Mouse (Mus musculus): ENCODE data around the gene Carns1. TPM values are rescaled to one million over a fixed set of nuclear protein-coding genes. Genes with fewer than 3 reads are reported as not detected.
A peak's percentile ranks its signal among the peaks of the same experiment; 100 is the strongest.

The Carns1 gene
- polyA plus RNA-seq, 1 experiment from 2014 or later, result 3.8 TPM

GRCm38 (mm10) chr19:4216041-4216685 is 40.9 kb upstream of the Carns1 start:
- H3K9me3 ChIP-seq (ENCODE audit: control insufficient read depth, low read length), result no peaks in the 10 kb centered on the region
- peaks cover 50% of the 10 kb centered on the region for H3K27me3 ChIP-seq (ENCODE audit: control insufficient read depth, insufficient read depth, low read length)
- H3K4me2 ChIP-seq (ENCODE audit: low read depth), result no peak overlapping the region
- no peaks in the 10 kb centered on the region for H3K36me3 ChIP-seq (ENCODE audit: control insufficient read depth, insufficient read depth, low read length)
- WGBS, result 15% methylated on average over 14 of the region's 14 CpGs
- no peak overlapping the region for H3K27ac ChIP-seq (ENCODE audit: low read depth, low read length)
- H3K9ac ChIP-seq (ENCODE audit: low read length), result no peak overlapping the region
- ATAC-seq (ENCODE audit: insufficient read depth, low FRiP score, low TSS enrichment), result no peak
- peak; percentile 52 for DNase-seq (ENCODE audit: low spot score)
- peaks cover 8% of the 10 kb centered on the region for H3K4me1 ChIP-seq (ENCODE audit: control insufficient read depth, insufficient read depth, low read length)
- H3K4me3 ChIP-seq (ENCODE audit: low read depth, low read length), result no peak overlapping the region

GRCm38 (mm10) chr19:4215451-4215840 is 40.2 kb upstream of the Carns1 start:
- DNase-seq (ENCODE audit: low spot score) (peak; percentile 42), ATAC-seq (ENCODE audit: insufficient read depth, low FRiP score, low TSS enrichment) (no peak)
- H3K27ac ChIP-seq (ENCODE audit: low read depth, low read length), result no peak overlapping the region
- 4% methylated on average over 16 of the region's 21 CpGs for WGBS
- peak overlapping the region; percentile 59 for H3K4me3 ChIP-seq (ENCODE audit: low read depth, low read length)
- peak overlapping the region; percentile 65 for H3K9ac ChIP-seq (ENCODE audit: low read length)
- no peaks in the 10 kb centered on the region for H3K9me3 ChIP-seq (ENCODE audit: control insufficient read depth, low read length)
- H3K4me1 ChIP-seq (ENCODE audit: control insufficient read depth, insufficient read depth, low read length), result peaks cover 8% of the 10 kb centered on the region
- H3K36me3 ChIP-seq (ENCODE audit: control insufficient read depth, insufficient read depth, low read length), result no peaks in the 10 kb centered on the region
- peak overlapping the region; percentile 97 for H3K4me2 ChIP-seq (ENCODE audit: low read depth)
- peaks cover 50% of the 10 kb centered on the region for H3K27me3 ChIP-seq (ENCODE audit: control insufficient read depth, insufficient read depth, low read length)

GRCm38 (mm10) chr19:4214771-4215450 is 39.6 kb upstream of the Carns1 start:
- H3K4me1 ChIP-seq (ENCODE audit: control insufficient read depth, insufficient read depth, low read length), result peaks cover 8% of the 10 kb centered on the region

GRCm38 (mm10) chr19:4214071-4214770 is 38.9 kb upstream of the Carns1 start, which contains the start of the genes Clcf1 and AC109138.7:
Clcf1 (plus strand) TSS chr19:4214238.
AC109138.7 (plus strand) TSS chr19:4214357.
- H3K4me1 ChIP-seq (ENCODE audit: control insufficient read depth, insufficient read depth, low read length), result peaks cover 8% of the 10 kb centered on the region
- no peaks in the 10 kb centered on the region for H3K36me3 ChIP-seq (ENCODE audit: control insufficient read depth, insufficient read depth, low read length)
- peak within 1 kb of the TSS; percentile 97 for H3K4me2 ChIP-seq (ENCODE audit: low read depth)
- ATAC-seq (ENCODE audit: insufficient read depth, low FRiP score, low TSS enrichment), result peak; percentile 50
- peak; percentile 59 for DNase-seq (ENCODE audit: low spot score)
- H3K9ac ChIP-seq (ENCODE audit: low read length), result peak within 1 kb of the TSS; percentile 65
- no peak within 1 kb of the TSS for H3K27ac ChIP-seq (ENCODE audit: low read depth, low read length)
- WGBS, result under 1% methylated on average over 49 of the region's 49 CpGs
- peaks cover 50% of the 10 kb centered on the region for H3K27me3 ChIP-seq (ENCODE audit: control insufficient read depth, insufficient read depth, low read length)
- no peaks in the 10 kb centered on the region for H3K9me3 ChIP-seq (ENCODE audit: control insufficient read depth, low read length)
- peak within 1 kb of the TSS; percentile 59 for H3K4me3 ChIP-seq (ENCODE audit: low read depth, low read length)

More at GRCm38 (mm10) chr19:4214771-4215450, 39.6 kb upstream of the Carns1 start:
- Histone ChIP-seq H3K9ac (ENCODE audit: low read length) (peak overlapping the region; percentile 65), H3K36me3 (ENCODE audit: control insufficient read depth, insufficient read depth, low read length) (no peaks in the 10 kb centered on the region), H3K9me3 (ENCODE audit: control insufficient read depth, low read length) (no peaks in the 10 kb centered on the region), H3K27me3 (ENCODE audit: control insufficient read depth, insufficient read depth, low read length) (peaks cover 50% of the 10 kb centered on the region), H3K27ac (ENCODE audit: low read depth, low read length) (no peak overlapping the region), H3K4me2 (ENCODE audit: low read depth) (peak overlapping the region; percentile 97), H3K4me3 (ENCODE audit: low read depth, low read length) (peak overlapping the region; percentile 59)
- under 1% methylated on average over 35 of the region's 81 CpGs for WGBS
- DNase-seq (ENCODE audit: low spot score) (peak; percentile 35), ATAC-seq (ENCODE audit: insufficient read depth, low FRiP score, low TSS enrichment) (0 out of 2 replicates have a peak, but pooled peaks have one; percentile 20)

- Histone ChIP-seq H3K4me3 (ENCODE audit: low read depth, low read length) (peak overlapping the region; percentile 59; the same call in 1 of the 2 replicates), H3K27me3 (ENCODE audit: control insufficient read depth, insufficient read depth, low read length) (peaks cover 52% of the 10 kb centered on the region), H3K9ac (ENCODE audit: low read length) (no peak overlapping the region), H3K9me3 (ENCODE audit: control insufficient read depth, low read length) (no peaks in the 10 kb centered on the region), H3K27ac (ENCODE audit: low read depth, low read length) (no peak overlapping the region), H3K4me2 (ENCODE audit: low read depth) (no peak overlapping the region), H3K36me3 (ENCODE audit: control insufficient read depth, insufficient read depth, low read length) (no peaks in the 10 kb centered on the region), H3K4me1 (ENCODE audit: control insufficient read depth, insufficient read depth, low read length) (peaks cover 8% of the 10 kb centered on the region)
- ATAC-seq (ENCODE audit: insufficient read depth, low FRiP score, low TSS enrichment) (no peak), DNase-seq (ENCODE audit: low spot score) (no peak)
- 3% methylated on average over 9 of the region's 9 CpGs for WGBS
Measured at GRCm38 (mm10) chr19:4213524-4213974, 38.3 kb upstream of the Carns1 start.

GRCm38 (mm10) chr19:4211891-4212588 is 36.8 kb upstream of the Carns1 start:
- no peak overlapping the region for H3K9ac ChIP-seq (ENCODE audit: low read length)
- H3K4me2 ChIP-seq (ENCODE audit: low read depth), result no peak overlapping the region
- no peak overlapping the region for H3K27ac ChIP-seq (ENCODE audit: low read depth, low read length)
- no peak overlapping the region for H3K4me3 ChIP-seq (ENCODE audit: low read depth, low read length)
- DNase-seq (ENCODE audit: low spot score), result no peak
- peaks cover 51% of the 10 kb centered on the region for H3K27me3 ChIP-seq (ENCODE audit: control insufficient read depth, insufficient read depth, low read length)
- peaks cover 8% of the 10 kb centered on the region for H3K4me1 ChIP-seq (ENCODE audit: control insufficient read depth, insufficient read depth, low read length)
- WGBS, result 21% methylated on average over 4 of the region's 4 CpGs
- ATAC-seq (ENCODE audit: insufficient read depth, low FRiP score, low TSS enrichment), result no peak
- no peaks in the 10 kb centered on the region for H3K9me3 ChIP-seq (ENCODE audit: control insufficient read depth, low read length)
- no peaks in the 10 kb centered on the region for H3K36me3 ChIP-seq (ENCODE audit: control insufficient read depth, insufficient read depth, low read length)

GRCm38 (mm10) chr19:4208563-4208962 is 33.3 kb upstream of the Carns1 start:
- ATAC-seq (ENCODE audit: insufficient read depth, low FRiP score, low TSS enrichment) (no peak), DNase-seq (ENCODE audit: low spot score) (no peak)
- H3K4me1 ChIP-seq (ENCODE audit: control insufficient read depth, insufficient read depth, low read length), result no peaks in the 10 kb centered on the region; the same call in 1 of the 2 replicates
- no peak overlapping the region for H3K4me3 ChIP-seq (ENCODE audit: low read depth, low read length)
- peaks cover 19% of the 10 kb centered on the region for H3K27me3 ChIP-seq (ENCODE audit: control insufficient read depth, insufficient read depth, low read length)
- no peak overlapping the region for H3K27ac ChIP-seq (ENCODE audit: low read depth, low read length)
- WGBS, result 68% methylated on average over 5 of the region's 5 CpGs
- H3K4me2 ChIP-seq (ENCODE audit: low read depth), result no peak overlapping the region
- no peaks in the 10 kb centered on the region for H3K9me3 ChIP-seq (ENCODE audit: control insufficient read depth, low read length)
- no peak overlapping the region for H3K9ac ChIP-seq (ENCODE audit: low read length)
- no peaks in the 10 kb centered on the region for H3K36me3 ChIP-seq (ENCODE audit: control insufficient read depth, insufficient read depth, low read length)

GRCm38 (mm10) chr19:4206971-4207370 is 31.7 kb upstream of the Carns1 start:
- Histone ChIP-seq H3K27ac (ENCODE audit: low read depth, low read length) (no peak overlapping the region), H3K9ac (ENCODE audit: low read length) (no peak overlapping the region), H3K4me2 (ENCODE audit: low read depth) (no peak overlapping the region), H3K27me3 (ENCODE audit: control insufficient read depth, insufficient read depth, low read length) (peaks cover 7% of the 10 kb centered on the region; the same call in 1 of the 2 replicates), H3K9me3 (ENCODE audit: control insufficient read depth, low read length) (no peaks in the 10 kb centered on the region), H3K4me3 (ENCODE audit: low read depth, low read length) (no peak overlapping the region), H3K36me3 (ENCODE audit: control insufficient read depth, insufficient read depth, low read length) (no peaks in the 10 kb centered on the region), H3K4me1 (ENCODE audit: control insufficient read depth, insufficient read depth, low read length) (no peaks in the 10 kb centered on the region; the same call in 1 of the 2 replicates)
- DNase-seq (ENCODE audit: low spot score) (peak; percentile 73), ATAC-seq (ENCODE audit: insufficient read depth, low FRiP score, low TSS enrichment) (no peak)
- 0% methylated on average over 2 of the region's 2 CpGs for WGBS
